Mouse (Mus musculus): ENCODE results near the gene Slc44a2. TPM values are rescaled to one million over a fixed set of nuclear protein-coding genes. Genes with fewer than 3 reads are reported as not detected.

The Slc44a2 gene
- total RNA-seq, 2 experiments from 2014 or later = 117 to 128 TPM

DNA sequence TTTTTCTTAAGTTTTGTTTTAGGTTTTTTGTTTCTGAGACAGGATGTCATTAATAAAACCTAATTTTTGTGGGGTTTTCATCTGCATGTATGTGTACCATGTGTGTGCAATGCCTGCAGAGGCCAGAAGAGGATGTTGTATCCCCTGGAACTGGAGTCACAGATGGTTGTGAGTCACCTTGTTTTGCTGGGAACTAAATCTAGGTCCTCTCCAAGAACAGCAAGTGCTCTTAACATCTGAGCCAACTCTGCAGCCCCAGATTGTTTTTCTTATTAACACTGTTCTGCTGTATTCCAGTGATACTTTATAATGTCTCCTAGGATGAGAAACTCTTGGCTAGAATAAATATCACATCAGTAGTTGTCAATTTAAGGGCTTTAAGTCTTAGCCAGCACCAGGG, 60.4 kb downstream of the Slc44a2 start:
- DNase-seq = no peak

DNA sequence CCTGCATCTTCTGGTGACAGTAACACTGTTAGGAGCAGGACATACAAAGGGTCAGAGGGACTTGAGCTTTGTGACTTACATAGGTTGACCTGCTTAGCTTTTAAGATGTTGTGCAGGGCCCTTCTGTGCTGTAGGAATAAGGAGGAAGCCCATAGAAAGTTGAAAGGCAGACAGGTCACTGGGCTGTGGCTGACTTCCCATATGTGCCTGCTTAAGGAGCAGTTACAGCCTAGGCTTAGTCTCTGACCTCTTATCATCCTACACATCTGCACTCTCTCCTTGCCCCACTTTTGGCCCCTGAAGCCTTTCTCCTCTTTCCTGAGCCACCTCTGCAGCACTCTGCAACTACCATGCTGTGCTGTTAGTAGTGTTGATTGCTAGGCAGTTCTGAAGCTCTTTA, 63.5 kb downstream of the Slc44a2 start:
- no peak for DNase-seq

DNA sequence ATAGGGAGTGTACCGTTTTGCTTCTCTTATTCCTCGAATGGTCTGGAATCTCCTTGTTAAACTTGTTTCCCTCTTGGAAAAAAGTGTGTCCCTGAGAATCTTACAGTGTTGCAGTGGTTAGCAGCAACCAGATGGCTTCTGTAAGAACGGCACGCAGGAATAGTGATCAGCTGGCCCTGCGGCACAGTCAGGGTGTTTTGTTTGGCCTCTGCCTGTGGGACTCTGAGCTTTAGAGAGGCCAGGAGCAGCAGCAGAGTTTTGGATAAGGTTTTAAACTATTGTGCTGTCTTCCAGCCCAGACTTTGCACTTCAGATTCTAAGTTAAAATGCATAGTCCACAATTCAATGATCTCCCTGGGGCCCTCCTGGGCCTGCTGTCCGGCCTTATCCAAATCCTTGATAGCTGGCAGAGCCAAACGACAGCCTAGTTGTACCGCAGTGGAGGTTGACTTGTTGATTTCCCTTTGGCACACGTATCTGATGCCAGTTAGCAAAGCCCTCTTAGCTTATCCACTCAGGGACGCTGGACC, 72.2 kb downstream of the Slc44a2 start:
- DNase-seq = no peak

DNA sequence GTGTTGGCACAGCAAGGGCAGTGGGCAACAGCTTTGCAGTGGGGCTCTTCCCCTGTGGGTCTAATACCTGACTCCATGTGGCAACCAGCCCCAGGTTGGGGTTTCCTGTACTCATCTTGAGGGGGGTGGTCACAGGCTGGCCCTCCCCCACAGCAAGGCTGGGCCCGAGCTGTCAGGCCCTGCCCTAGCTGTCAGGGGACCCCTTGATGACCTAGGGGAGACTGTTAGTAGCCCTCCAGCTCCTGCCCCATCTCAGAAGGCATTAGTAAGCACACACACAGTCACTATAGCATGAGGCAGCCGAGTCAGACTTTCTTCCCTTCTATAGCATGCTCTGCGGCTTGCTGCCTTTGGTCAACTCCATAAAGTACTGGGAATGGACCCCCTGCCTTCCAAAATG, 75.2 kb downstream of the Slc44a2 start:
- DNase-seq = no peak

DNA sequence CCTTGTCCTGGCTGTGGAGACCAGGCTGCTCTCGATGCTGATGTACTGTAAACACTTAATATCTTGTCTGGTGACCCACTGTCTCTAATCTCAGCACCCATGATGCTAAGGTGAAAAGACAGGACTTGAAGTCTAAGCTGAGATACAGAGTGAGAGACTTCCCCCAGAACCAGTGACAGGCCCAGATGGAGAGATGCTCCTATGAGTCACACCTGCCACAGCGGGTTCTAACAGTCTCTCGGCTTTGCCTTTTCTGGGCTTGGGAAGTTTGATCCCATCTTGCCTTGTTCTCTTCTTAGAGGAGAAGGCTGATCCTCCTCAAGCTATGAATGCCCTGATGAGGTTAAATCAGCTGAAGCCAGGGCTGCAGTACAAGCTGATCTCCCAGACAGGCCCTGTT, 76.7 kb downstream of the Slc44a2 start:
- no peak for DNase-seq

DNA sequence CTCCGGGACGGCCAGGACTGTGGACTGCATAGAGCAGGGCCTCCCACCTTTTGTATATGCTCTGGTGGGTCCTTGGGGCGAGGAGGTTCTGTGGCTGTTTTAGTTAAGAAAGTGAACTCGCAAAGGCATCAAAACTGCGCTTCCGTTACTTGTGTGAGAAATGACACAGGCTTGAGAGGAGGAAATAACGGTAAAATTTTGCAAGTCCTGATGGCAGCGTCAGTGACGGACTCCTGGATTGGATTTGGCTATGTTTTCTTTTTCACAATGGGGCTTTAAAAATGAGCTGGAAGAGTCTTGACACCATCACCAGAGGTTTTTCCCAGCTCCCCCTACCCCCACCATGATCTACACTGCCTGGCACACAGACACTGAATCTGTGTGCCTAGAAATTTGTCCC, 80.5 kb downstream of the Slc44a2 start:
- DNase-seq = no peak

DNA sequence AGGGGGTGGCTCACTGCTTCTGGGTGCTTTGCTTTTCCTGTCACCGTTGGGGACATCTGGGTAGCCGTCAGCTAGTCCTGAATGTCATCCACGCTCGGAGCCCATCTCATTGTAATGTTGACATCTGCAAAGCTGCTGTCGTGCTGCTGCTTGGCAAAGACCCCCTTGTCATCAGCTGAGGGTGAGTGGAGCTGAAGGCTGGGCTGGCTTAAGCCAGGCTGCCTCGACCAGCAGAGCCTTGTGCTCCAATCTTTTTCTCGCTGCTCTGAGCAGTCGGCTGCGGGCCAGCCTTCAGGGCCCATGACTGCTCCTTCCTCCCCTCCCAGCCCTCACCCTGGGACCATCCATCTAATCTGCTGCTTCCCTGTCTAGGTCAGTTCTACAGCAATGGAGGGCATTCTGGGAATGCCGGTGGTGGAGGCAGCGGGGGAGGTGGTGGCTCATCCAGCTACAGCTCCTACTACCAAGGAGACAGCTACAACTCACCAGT, 82.3 kb downstream of the Slc44a2 start:
- no peak for DNase-seq

DNA sequence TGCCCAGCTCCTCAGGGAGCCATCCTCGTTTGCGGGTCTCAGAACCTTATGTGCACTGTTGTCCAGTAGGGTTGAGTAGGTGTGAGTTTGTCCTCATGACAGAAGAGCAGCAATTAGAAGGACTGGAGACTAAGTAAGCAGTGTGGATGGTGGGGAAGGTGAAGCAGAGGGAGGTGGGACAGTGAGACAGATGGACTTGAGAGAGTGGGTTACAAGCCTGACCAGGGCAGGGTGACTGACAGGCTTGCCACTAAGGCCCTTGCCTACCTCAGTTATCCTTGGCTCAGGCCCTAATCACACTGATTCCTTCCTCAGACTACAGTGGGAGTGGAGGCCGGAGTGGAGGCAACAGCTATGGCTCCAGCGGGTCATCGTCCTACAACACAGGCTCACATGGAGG, 83.2 kb downstream of the Slc44a2 start:
- DNase-seq = no peak

Other genes with a start within 250 kb of the Slc44a2 start
- gene Gm49373, start 247.6 kb upstream of the Slc44a2 start, total RNA-seq (2021) = under 1 TPM in 1 of 2 experiments, not detected in 1; 0.27 TPM
- gene Fdx1l, start 247.1 kb upstream of the Slc44a2 start, total RNA-seq (2021) = 10 to 100 TPM; 34.7 to 35.4 TPM
- under 1 TPM; 0.35 to 0.67 TPM for gene Gm38431, start 228.7 kb upstream of the Slc44a2 start, total RNA-seq (2021)
- gene Raver1, start 228.7 kb upstream of the Slc44a2 start, total RNA-seq (2021) = 10 to 100 TPM; 15.2 to 17.0 TPM
- gene Tyk2, start 189.5 kb upstream of the Slc44a2 start, total RNA-seq (2021) = 1 to 10 TPM; 4.7 to 5.8 TPM
- gene Cdc37, start 170.7 kb upstream of the Slc44a2 start, total RNA-seq (2021) = 100 to 1,000 TPM; 120 to 126 TPM
- gene Pde4a, start 155.0 kb upstream of the Slc44a2 start, total RNA-seq (2021) = 10 to 100 TPM; 44.6 to 46.7 TPM
- 10 to 100 TPM; 55.0 to 56.3 TPM for gene Keap1, start 81.3 kb upstream of the Slc44a2 start, total RNA-seq (2021)
- under 1 TPM; 0.13 to 0.16 TPM for gene S1pr5, start 72.3 kb upstream of the Slc44a2 start, total RNA-seq (2021)
- gene Atg4d, start 55.4 kb upstream of the Slc44a2 start, total RNA-seq (2021) = 10 to 100 TPM; 60.5 to 63.9 TPM
- 1 to 10 TPM; 8.3 to 8.5 TPM for gene Kri1, start 32.7 kb upstream of the Slc44a2 start, total RNA-seq (2021)
- gene Cdkn2d, start 29.3 kb upstream of the Slc44a2 start, total RNA-seq (2021) = 1 to 10 TPM; 7.4 to 9.1 TPM
- gene Ap1m2, start 8.4 kb upstream of the Slc44a2 start, total RNA-seq (2021) = not detected
- gene Ilf3, start 47.2 kb downstream of the Slc44a2 start, total RNA-seq (2021) = 10 to 100 TPM; 17.9 to 19.2 TPM
- 1 to 10 TPM; 5.3 to 7.7 TPM for gene Qtrt1, start 91.1 kb downstream of the Slc44a2 start, total RNA-seq (2021)
- gene Dnm2, start 104.2 kb downstream of the Slc44a2 start, total RNA-seq (2021) = 10 to 100 TPM; 39.9 to 41.6 TPM
- 10 to 100 TPM; 27.6 to 28.1 TPM for gene Tmed1, start 189.6 kb downstream of the Slc44a2 start, total RNA-seq (2021)
- gene AB124611, start 205.5 kb downstream of the Slc44a2 start, total RNA-seq (2021) = under 1 TPM; 0.56 to 0.67 TPM
- 10 to 100 TPM; 58.2 to 60.9 TPM for gene Carm1, start 226.2 kb downstream of the Slc44a2 start, total RNA-seq (2021)

All from gastrocnemius, postnatal 25 days (tissue).